Mouse (Mus musculus) kidney, embryonic 14.5 days (tissue): ENCODE measurements around the gene Zfp692. TPM values are rescaled to one million over a fixed set of nuclear protein-coding genes. Genes with fewer than 3 reads are reported as not detected.

ENCODE experiments used
- ATAC-seq: fragments of 200-750 bp; cut with Nextera tagmentation; 2 replicates; pipeline ENCODE4 v1.8.0; 2017; ENCODE audit warnings: moderate number of reproducible peaks, mild to moderate bottlenecking, moderate TSS enrichment, moderate library complexity; ENCODE audit not compliant: low FRiP score, low TSS enrichment
- H3K27ac ChIP-seq: fragments of 300-500 bp; sonication (generic); 2 replicates; pipeline ENCODE4 v1.5.1; 2014; ENCODE audit warnings: low read depth, mild to moderate bottlenecking, low read length, moderate library complexity, mixed read lengths
- H3K27me3 ChIP-seq: fragments of 300-500 bp; sonication (generic); 2 replicates; pipeline ENCODE4 v1.6.1; 2014; ENCODE audit warnings: mild to moderate bottlenecking, low read length; ENCODE audit not compliant: control insufficient read depth, insufficient read depth
- H3K36me3 ChIP-seq: fragments of 300-500 bp; sonication (generic); 2 replicates; pipeline ENCODE4 v1.6.1; 2014; ENCODE audit warnings: low read length, mixed read lengths; ENCODE audit not compliant: control insufficient read depth, insufficient read depth
- H3K4me1 ChIP-seq: fragments of 300-500 bp; sonication (generic); 2 replicates; pipeline ENCODE4 v1.6.1; 2014; ENCODE audit warnings: low read length, mixed read lengths; ENCODE audit not compliant: control insufficient read depth, insufficient read depth
- H3K4me2 ChIP-seq: fragments of 300-500 bp; sonication (generic); replicated peaks from 2 replicates; pipeline ENCODE4 v1.6.1; 2014; ENCODE audit warnings: low read depth, mild to moderate bottlenecking, low read length
- H3K4me3 ChIP-seq: fragments of 300-500 bp; sonication (generic); 2 replicates; pipeline ENCODE4 v1.5.1; 2014; ENCODE audit warnings: mild to moderate bottlenecking, low read length
- H3K9ac ChIP-seq: fragments of 300-500 bp; sonication (generic); 2 replicates; pipeline ENCODE4 v1.6.1; 2014; ENCODE audit warnings: low read depth, mild to moderate bottlenecking, low read length, moderate library complexity
- H3K9me3 ChIP-seq: fragments of 300-500 bp; sonication (generic); 2 replicates; pipeline ENCODE4 v1.6.1; 2016; ENCODE audit warnings: low read length; ENCODE audit not compliant: control insufficient read depth
- WGBS: fragments of 180-500 bp; shearing (Covaris S2); extraction: QIAGEN DNeasy Blood & Tissue Kit; methylation state at CpG from one replicate; pipeline ENCODE4 v1.1.7; 2014; 5-methylcytosine and 5-hydroxymethylcytosine counted together
- polyA plus RNA-seq: library from polyadenylated mRNA; unstranded; fragments of >200 nt; fragmentation: Nextera tagmentation; extraction: Ambion mirVana; gene quantifications from 2 replicates; pipeline ENCODE4 v1.2.1, GENCODE M21; 2014

Gene Zfp692
- 19.3 and 23.1 TPM in 2 replicates for polyA plus RNA-seq

GRCm38 (mm10) chr11:58306860-58307308 lies at the start of gene Zfp692:
Gene Zfp692 (plus strand): TSS chr11:58307069.
- under 1% methylated on average over 34 of the region's 34 CpGs for whole genome bisulfite sequencing

GRCm38 (mm10) chr11:58257816-58258215 lies 49.1 kb upstream of the Zfp692 start:
- WGBS, result 86% methylated on average over 5 of the region's 5 CpGs
- no peaks in the 10 kb centered on the region for H3K4me1 ChIP-seq
- no peak overlapping the region for H3K9ac ChIP-seq
- no peaks in the 10 kb centered on the region for H3K9me3 ChIP-seq
- H3K4me3 ChIP-seq, result no peak overlapping the region
- no peaks in the 10 kb centered on the region for H3K36me3 ChIP-seq
- no peak overlapping the region for H3K27ac ChIP-seq
- ATAC-seq, result no peak
- no peak overlapping the region for H3K4me2 ChIP-seq
- H3K27me3 ChIP-seq, result no peaks in the 10 kb centered on the region

More at GRCm38 (mm10) chr11:58306860-58307308, at the start of gene Zfp692:
- no peaks in the 10 kb centered on the region for H3K27me3 ChIP-seq
- H3K4me2 ChIP-seq, result peak within 1 kb of the TSS; percentile 88
- H3K4me1 ChIP-seq, result peaks cover 13% of the 10 kb centered on the region; the same call in 1 of the 2 replicates
- H3K27ac ChIP-seq, result peak within 1 kb of the TSS; percentile 56; the same call in 1 of the 2 replicates
- peak within 1 kb of the TSS; percentile 54 for H3K4me3 ChIP-seq
- H3K9me3 ChIP-seq, result no peaks in the 10 kb centered on the region
- ATAC-seq, result peak; percentile 75
- no peaks in the 10 kb centered on the region for H3K36me3 ChIP-seq
- peak within 1 kb of the TSS; percentile 73 for H3K9ac ChIP-seq

- Histone ChIP-seq H3K27ac (no peak overlapping the region), H3K9ac (no peak overlapping the region), H3K4me1 (no peaks in the 10 kb centered on the region), H3K9me3 (no peaks in the 10 kb centered on the region), H3K4me3 (no peak overlapping the region), H3K36me3 (no peaks in the 10 kb centered on the region), H3K27me3 (no peaks in the 10 kb centered on the region), H3K4me2 (no peak overlapping the region)
- no peak for ATAC-seq
- 93% methylated on average over 4 of the region's 4 CpGs for WGBS
Observed at GRCm38 (mm10) chr11:58260156-58260555, 46.7 kb upstream of the Zfp692 start.

- Histone ChIP-seq H3K4me3 (no peak overlapping the region), H3K9ac (no peak overlapping the region), H3K4me1 (no peaks in the 10 kb centered on the region), H3K27me3 (no peaks in the 10 kb centered on the region), H3K9me3 (no peaks in the 10 kb centered on the region), H3K4me2 (no peak overlapping the region), H3K36me3 (no peaks in the 10 kb centered on the region), H3K27ac (no peak overlapping the region)
- WGBS, result 84% methylated on average over 4 of the region's 4 CpGs
- no peak for ATAC-seq
Observed at GRCm38 (mm10) chr11:58261826-58262225, 45.0 kb upstream of the Zfp692 start.

GRCm38 (mm10) chr11:58262336-58262735 lies 44.5 kb upstream of the Zfp692 start:
- Histone ChIP-seq H3K4me1 (no peaks in the 10 kb centered on the region), H3K4me3 (no peak overlapping the region), H3K27me3 (no peaks in the 10 kb centered on the region), H3K9ac (no peak overlapping the region), H3K4me2 (no peak overlapping the region), H3K27ac (no peak overlapping the region), H3K9me3 (no peaks in the 10 kb centered on the region), H3K36me3 (no peaks in the 10 kb centered on the region)
- no peak for ATAC-seq
- 92% methylated on average over 3 of the region's 3 CpGs for WGBS

GRCm38 (mm10) chr11:58263516-58263915 lies 43.4 kb upstream of the Zfp692 start:
- Histone ChIP-seq H3K9me3 (no peaks in the 10 kb centered on the region), H3K36me3 (no peaks in the 10 kb centered on the region)
- 71% methylated on average over 2 of the region's 2 CpGs for WGBS

GRCm38 (mm10) chr11:58264546-58264945 lies 42.3 kb upstream of the Zfp692 start:
- no peak overlapping the region for H3K27ac ChIP-seq
- 84% methylated on average over 9 of the region's 9 CpGs for WGBS
- no peaks in the 10 kb centered on the region for H3K36me3 ChIP-seq

More at GRCm38 (mm10) chr11:58263516-58263915, 43.4 kb upstream of the Zfp692 start:
- Histone ChIP-seq H3K9ac (no peak overlapping the region), H3K4me1 (no peaks in the 10 kb centered on the region), H3K4me2 (no peak overlapping the region), H3K27ac (no peak overlapping the region), H3K4me3 (no peak overlapping the region), H3K27me3 (no peaks in the 10 kb centered on the region)
- no peak for ATAC-seq

GRCm38 (mm10) chr11:58268285-58268684 lies 38.6 kb upstream of the Zfp692 start:
- 87% methylated on average over 3 of the region's 3 CpGs for WGBS
- no peaks in the 10 kb centered on the region for H3K36me3 ChIP-seq
- H3K4me2 ChIP-seq, result no peak overlapping the region
- no peaks in the 10 kb centered on the region for H3K4me1 ChIP-seq
- no peaks in the 10 kb centered on the region for H3K9me3 ChIP-seq
- H3K9ac ChIP-seq, result no peak overlapping the region
- H3K4me3 ChIP-seq, result no peak overlapping the region
- peaks cover 5% of the 10 kb centered on the region; the same call in 1 of the 2 replicates for H3K27me3 ChIP-seq
- ATAC-seq, result no peak
- H3K27ac ChIP-seq, result no peak overlapping the region

More at GRCm38 (mm10) chr11:58264546-58264945, 42.3 kb upstream of the Zfp692 start:
- no peak for ATAC-seq
- Histone ChIP-seq H3K4me2 (no peak overlapping the region), H3K4me1 (no peaks in the 10 kb centered on the region), H3K9me3 (no peaks in the 10 kb centered on the region), H3K4me3 (no peak overlapping the region), H3K27me3 (no peaks in the 10 kb centered on the region), H3K9ac (no peak overlapping the region)

- Histone ChIP-seq H3K4me3 (no peak within 1 kb of the TSS), H3K4me2 (no peak within 1 kb of the TSS), H3K36me3 (no peaks in the 10 kb centered on the region), H3K4me1 (no peaks in the 10 kb centered on the region), H3K9ac (no peak within 1 kb of the TSS), H3K9me3 (no peaks in the 10 kb centered on the region), H3K27ac (no peak within 1 kb of the TSS), H3K27me3 (peaks cover 5% of the 10 kb centered on the region; the same call in 1 of the 2 replicates)
- WGBS, result 56% methylated on average over 2 of the region's 2 CpGs
- ATAC-seq, result no peak
Observed at GRCm38 (mm10) chr11:58274572-58274971, 32.3 kb upstream of the Zfp692 start, which contains the start of gene 4930438A08Rik. Gene 4930438A08Rik (plus strand): TSS chr11:58274799.
